In the genomic region with DNA sequence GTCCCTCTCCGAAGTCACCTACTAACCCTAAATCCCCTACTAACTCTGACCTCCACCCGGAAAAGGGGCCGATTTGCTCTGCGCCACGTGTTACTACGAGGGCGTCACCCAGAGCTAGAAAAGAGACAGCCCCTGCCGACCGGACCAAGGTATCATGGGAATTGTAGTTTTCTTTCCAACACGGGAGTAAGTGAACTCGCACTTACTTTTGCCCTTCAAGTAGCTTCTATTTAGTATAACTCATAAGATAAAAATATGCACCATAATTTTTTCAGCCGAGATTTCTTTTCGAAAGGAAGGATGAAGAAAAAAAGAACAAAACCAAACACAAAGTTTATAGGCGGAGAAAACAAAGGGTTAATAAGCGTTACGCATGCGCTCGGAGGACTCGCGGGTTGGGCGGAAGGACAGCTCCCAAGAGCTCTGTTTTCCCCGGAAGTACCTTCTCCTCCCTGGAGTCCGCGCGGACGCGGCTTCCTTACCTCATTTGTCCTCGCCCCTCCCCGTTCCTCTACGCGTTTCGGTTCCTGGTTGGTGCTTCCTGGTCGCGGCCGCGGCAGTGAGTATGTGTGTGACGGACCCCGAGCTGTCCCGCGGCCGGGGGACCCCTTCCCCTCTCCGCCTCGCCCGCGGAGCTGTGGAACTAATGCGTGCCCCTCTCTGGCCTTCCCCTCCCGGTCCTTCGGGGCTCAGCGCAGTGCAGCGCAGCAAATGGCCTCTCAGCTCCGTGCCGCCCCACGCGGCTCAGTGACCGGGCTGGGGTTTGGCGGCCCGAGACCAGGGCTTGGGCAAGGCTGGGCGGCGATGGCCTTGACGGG, we compare ENCODE assay signal across 8 mouse cellular contexts. TPM values are rescaled to one million over a fixed set of nuclear protein-coding genes. Genes with fewer than 3 reads are reported as not detected.
DNase-seq lines count a peak whose midpoint lies in the region; ATAC-seq and TF ChIP-seq lines count a peak whose summit lies in the region.

No protein-coding gene starts in this region.

- under 1% methylated on average over 60 of the region's 60 CpGs for WGBS in cerebellum, adult 2 months
- under 1% methylated on average over 59 of the region's 60 CpGs for WGBS in forebrain, postnatal 0 days
- WGBS in lung, embryonic 15.5 days = under 1% methylated on average over 60 of the region's 60 CpGs

- H3K4me1 ChIP-seq in MEL (ENCODE audit: control insufficient read depth in 1 of 2, insufficient read depth in 2 of 2, low read length in 2 of 2) = peaks cover 3 to 4% of the 10 kb centered on the region in 2 experiments; a peak in 2 of 4 replicates
- H3K4me1 ChIP-seq in cerebellum, adult 2 months (ENCODE audit: control insufficient read depth, insufficient read depth, low read length) = no peaks in the 10 kb centered on the region
- 0 out of 2 replicates have a peak, but pooled peaks cover 5% of the 10 kb centered on the region for H3K4me1 ChIP-seq in forebrain, postnatal 0 days (ENCODE audit: insufficient read depth)
- H3K4me1 ChIP-seq in lung, embryonic 15.5 days = peaks cover 11% of the 10 kb centered on the region; the same call in 1 of the 2 replicates

- H3K27me3 ChIP-seq in MEL (ENCODE audit: control insufficient read depth in 1 of 2, insufficient read depth in 2 of 2, low read length in 2 of 2) = peaks cover 0 to 3% of the 10 kb centered on the region in 2 experiments; a peak in 1 of 4 replicates
- no peaks in the 10 kb centered on the region for H3K27me3 ChIP-seq in cerebellum, adult 2 months (ENCODE audit: control insufficient read depth, insufficient read depth, low read length)
- no peaks in the 10 kb centered on the region for H3K27me3 ChIP-seq in forebrain, postnatal 0 days (ENCODE audit: insufficient read depth, low read length)
- H3K27me3 ChIP-seq in lung, embryonic 15.5 days = no peaks in the 10 kb centered on the region

- H3K9me3 ChIP-seq in MEL (replicated peaks; ENCODE audit: insufficient read depth, low read length) = no peaks in the 10 kb centered on the region
- no peaks in the 10 kb centered on the region for H3K9me3 ChIP-seq in forebrain, postnatal 0 days (ENCODE audit: low read length)
- no peaks in the 10 kb centered on the region for H3K9me3 ChIP-seq in lung, embryonic 15.5 days

- peak overlapping the region; percentile 84 for H3K4me2 ChIP-seq in forebrain, postnatal 0 days (ENCODE audit: low read depth)
- peak overlapping the region; percentile 68 for H3K4me2 ChIP-seq in lung, embryonic 15.5 days

- H3K36me3 ChIP-seq in MEL (ENCODE audit: control insufficient read depth in 1 of 2, insufficient read depth in 2 of 2, low read length in 2 of 2) = peaks cover 0 to 21% of the 10 kb centered on the region in 2 experiments; a peak in 2 of 4 replicates
- H3K36me3 ChIP-seq in forebrain, postnatal 0 days (ENCODE audit: insufficient read depth) = no peaks in the 10 kb centered on the region
- H3K36me3 ChIP-seq in lung, embryonic 15.5 days = no peaks in the 10 kb centered on the region

- H3K79me2 ChIP-seq in MEL (ENCODE audit: control insufficient read depth, insufficient read depth, low read length, poor library complexity) = peaks cover 20% of the 10 kb centered on the region

- TF ChIP-seq POLR2A in MEL (IDR thresholded peaks at IDR 0.05; ENCODE audit: control insufficient read depth in 1 of 2, insufficient read depth in 1 of 2, low read depth in 1 of 2, low read length in 2 of 2, poor library complexity in 1 of 2) = peak; percentile 87 to 92
- peak; percentile 77 for TF ChIP-seq POLR2A in cerebellum, adult 2 months (IDR thresholded peaks at IDR 0.05; ENCODE audit: borderline replicate concordance, insufficient read depth, low read length)

- peak overlapping the region; percentile 91 for H3K9ac ChIP-seq in MEL (ENCODE audit: control insufficient read depth, low read depth, low read length, poor library complexity, severe bottlenecking)
- peak overlapping the region; percentile 94 for H3K9ac ChIP-seq in forebrain, postnatal 0 days
- peak overlapping the region; percentile 96 for H3K9ac ChIP-seq in lung, embryonic 15.5 days

- TF ChIP-seq RAD21 in MEL (IDR thresholded peaks at IDR 0.05; ENCODE audit: low read depth, low read length) = no peak

- TF ChIP-seq EP300 in MEL (IDR thresholded peaks at IDR 0.05; ENCODE audit: low read depth in 1 of 2, low read length in 2 of 2) = 0 out of 4 replicates have a peak, but pooled peaks of 1 of the 2 experiments have one; percentile 21

- peak overlapping the region; percentile 53 for H3K27ac ChIP-seq in MEL (ENCODE audit: control insufficient read depth, low read depth, low read length)
- peak overlapping the region; percentile 56 for H3K27ac ChIP-seq in cerebellum, adult 2 months (ENCODE audit: insufficient read depth, low read length)
- peak overlapping the region; percentile 90 for H3K27ac ChIP-seq in forebrain, postnatal 0 days (ENCODE audit: low read depth, low read length)
- peak overlapping the region; percentile 95 for H3K27ac ChIP-seq in lung, embryonic 15.5 days

- peak; percentile 97 for DNase-seq in MEL (ENCODE audit: low read depth, low spot score)
- peak; percentile 91 to 93 for DNase-seq in cerebellum, adult 2 months
- peak; percentile 95 for DNase-seq in forebrain, postnatal 0 days
- peak; percentile 92 for DNase-seq in heart, postnatal 4 days
- DNase-seq in layer of hippocampus, adult 8-10 months (ENCODE audit: low spot score in 2 of 2) = peak; percentile 88 to 92
- DNase-seq in ovary, adult 18-20 months (ENCODE audit: low spot score) = peak; percentile 93
- peak; percentile 93 for DNase-seq in thymus, postnatal 0 days (ENCODE audit: low spot score)

- H3K4me3 ChIP-seq in MEL (ENCODE audit: control insufficient read depth in 1 of 2, insufficient read depth in 1 of 2, low read depth in 2 of 2, low read length in 2 of 2) = peak overlapping the region; percentile 73 to 79
- peak overlapping the region; percentile 64 for H3K4me3 ChIP-seq in cerebellum, adult 2 months (replicated peaks; ENCODE audit: insufficient read depth, low read depth, low read length)
- peak overlapping the region; percentile 95 for H3K4me3 ChIP-seq in forebrain, postnatal 0 days (ENCODE audit: low read depth, low read length)
- peak overlapping the region; percentile 97 for H3K4me3 ChIP-seq in lung, embryonic 15.5 days

- peak; percentile 99 for ATAC-seq in forebrain, postnatal 0 days
- peak; percentile 99 for ATAC-seq in lung, embryonic 15.5 days (ENCODE audit: borderline replicate concordance, extremely low read depth, low FRiP score, low TSS enrichment)

- no peak for TF ChIP-seq CTCF in MEL (IDR thresholded peaks at IDR 0.05 in 2 of 3, conservative IDR thresholded peaks at IDR 0.05 in 1 of 3; ENCODE audit: control insufficient read depth in 1 of 3, insufficient read depth in 1 of 3, low read depth in 2 of 3, low read length in 3 of 3, poor library complexity in 1 of 3, severe bottlenecking in 1 of 3)
- TF ChIP-seq CTCF in cerebellum, adult 2 months (IDR thresholded peaks at IDR 0.05; ENCODE audit: borderline replicate concordance, insufficient read depth, low read depth, low read length) = no peak
- peak; percentile 32 for TF ChIP-seq CTCF in forebrain, postnatal 0 days (IDR thresholded peaks at IDR 0.05; ENCODE audit: low read depth)

TF ChIP-seq in MEL, 35 proteins besides CTCF, POLR2A, EP300 and RAD21 (continues in another document):
- TF ChIP-seq CHD2 (IDR thresholded peaks at IDR 0.05; ENCODE audit: low read length) = no peak
- peak; percentile 95 for TF ChIP-seq NRF1 (IDR thresholded peaks at IDR 0.05; ENCODE audit: insufficient read depth, low read depth, low read length, poor library complexity, severe bottlenecking)
- TF ChIP-seq TAL1 (IDR thresholded peaks at IDR 0.05; ENCODE audit: low read length) = no peak
- peak; percentile 56; the same call in 1 of the 2 replicates for TF ChIP-seq MAZ (IDR thresholded peaks at IDR 0.05; ENCODE audit: low read depth, low read length)
- TF ChIP-seq TBP (IDR thresholded peaks at IDR 0.05; ENCODE audit: low read depth, low read length) = peak; percentile 82
- TF ChIP-seq SIN3A (IDR thresholded peaks at IDR 0.05; ENCODE audit: low read length) = peak; percentile 93
- TF ChIP-seq USF2 (IDR thresholded peaks at IDR 0.05; ENCODE audit: borderline replicate concordance in 1 of 2, insufficient read depth in 1 of 2, low read depth in 1 of 2, low read length in 2 of 2) = peak in 1 of 2 experiments; percentile 55; a peak in 1 of 4 replicates
- TF ChIP-seq MAFK (IDR thresholded peaks at IDR 0.05; ENCODE audit: borderline replicate concordance, low read depth, low read length) = no peak
- no peak for TF ChIP-seq ZNF384 (IDR thresholded peaks at IDR 0.05; ENCODE audit: low read depth, low read length)
- TF ChIP-seq ZMIZ1 (IDR thresholded peaks at IDR 0.05; ENCODE audit: low read depth, low read length) = peak; percentile 70
- TF ChIP-seq KAT2A (conservative IDR thresholded peaks at IDR 0.05; ENCODE audit: low read depth, low read length) = peak; percentile 76
- TF ChIP-seq NELFE (IDR thresholded peaks at IDR 0.05; ENCODE audit: low read depth, low read length) = peak; percentile 79
- peak; percentile 99 for TF ChIP-seq MXI1 (IDR thresholded peaks at IDR 0.05; ENCODE audit: low read depth, low read length)

RNA-seq across cellular contexts. Expression of gene Zcchc7, which starts 0.7 kb away (rescaled TPM):
- 16.1 and 17.8 TPM in 2 replicates for total RNA-seq in MEL (2012; rRNA removed)
- polyA plus RNA-seq in MEL (2012; ENCODE audit: insufficient read depth in 1 of 2, insufficient read length in 2 of 2, low read depth in 1 of 2, low replicate concordance in 2 of 2, missing spikeins in 1 of 2) = 10 to 100 TPM in 1 of 2 experiments, not detected in 1; 18.2 TPM
- 58.0 and 58.1 TPM in 2 replicates for polyA plus RNA-seq in cerebellum, adult 2 months (2012; rRNA removed)
- total RNA-seq in forebrain, postnatal 0 days (2014; rRNA removed) = 23.6 and 24.1 TPM in 2 replicates
- 18.1 and 27.5 TPM in 2 replicates for polyA plus RNA-seq in forebrain, postnatal 0 days (2015; fragmentation: Nextera tagmentation; extraction: Ambion mirVana)
- 10 to 100 TPM; 18.2 to 27.4 TPM for total RNA-seq in heart, postnatal 4 days (2021)
- 10 to 100 TPM; 56.6 to 93.7 (median 75.1) TPM for total RNA-seq in layer of hippocampus, adult 8-10 months (2022)
- 29.5 and 31.5 TPM in 2 replicates for polyA plus RNA-seq in lung, embryonic 15.5 days (2015; fragmentation: Nextera tagmentation; extraction: Ambion mirVana)
- polyA plus RNA-seq in thymus, postnatal 0 days (2015; fragmentation: Nextera tagmentation; extraction: Ambion mirVana) = 49.7 and 65.8 TPM in 2 replicates

RNA-seq across cellular contexts. Expression of gene Pax5, which starts 46.1 kb away (rescaled TPM):
- not detected in 2 replicates for total RNA-seq in MEL (2012; rRNA removed)
- not detected for polyA plus RNA-seq in MEL (2012; ENCODE audit: insufficient read depth in 1 of 2, insufficient read length in 2 of 2, low read depth in 1 of 2, low replicate concordance in 2 of 2, missing spikeins in 1 of 2)
- 0.13 and 0.46 TPM in 2 replicates for polyA plus RNA-seq in cerebellum, adult 2 months (2012; rRNA removed)
- total RNA-seq in forebrain, postnatal 0 days (2014; rRNA removed) = 0.14 and 1.5 TPM in 2 replicates
- 0.01 TPM in 1 of 2 replicates, not detected in the other for polyA plus RNA-seq in forebrain, postnatal 0 days (2015; fragmentation: Nextera tagmentation; extraction: Ambion mirVana)
- under 1 TPM; 0.18 to 0.71 TPM for total RNA-seq in heart, postnatal 4 days (2021)
- total RNA-seq in layer of hippocampus, adult 8-10 months (2022) = under 1 TPM; 0.10 to 0.62 (median 0.25) TPM
- not detected in 2 replicates for polyA plus RNA-seq in lung, embryonic 15.5 days (2015; fragmentation: Nextera tagmentation; extraction: Ambion mirVana)
- 0.03 and 0.21 TPM in 2 replicates for polyA plus RNA-seq in thymus, postnatal 0 days (2015; fragmentation: Nextera tagmentation; extraction: Ambion mirVana)

Comparison
In these comparisons a context has a peak if more than half of its experiments do, and no peak if none do; other contexts are left out.
1. Peak in every context shown above with its lines: DNase-seq, ATAC-seq, H3K4me3 ChIP-seq and H3K27ac ChIP-seq.